Mouse (Mus musculus) heart, embryonic 14.5 days (tissue): ENCODE data around the gene Shb. TPM values are rescaled to one million over a fixed set of nuclear protein-coding genes. Genes with fewer than 3 reads are reported as not detected.

Experiments
- ATAC-seq: fragments of 200-750 bp; cut with Nextera tagmentation; 2 replicates; pipeline ENCODE4 v1.8.0; 2017; ENCODE audit warnings: low read depth, moderate TSS enrichment; ENCODE audit not compliant: insufficient number of reproducible peaks, insufficient read depth, low FRiP score
- H3K27ac ChIP-seq, 2 experiments: fragments of 200-500 bp in 1 of 2; fragments of 300-500 bp in 1 of 2; sonication (generic) in 1 of 2; replicated peaks in 1 of 2; 2 replicates each; pipeline ENCODE4 v1.5.1; 2012 to 2014; ENCODE audit warnings: low read depth in 2 of 2, low read length in 2 of 2, control low read depth in 1 of 2, mild to moderate bottlenecking in 1 of 2, mixed read lengths in 1 of 2; ENCODE audit not compliant: control insufficient read depth in 1 of 2, insufficient read depth in 1 of 2
- H3K27me3 ChIP-seq: fragments of 300-500 bp; sonication (generic); 2 replicates; pipeline ENCODE4 v1.6.1; 2014; ENCODE audit warnings: mild to moderate bottlenecking, low read length, control low read depth; ENCODE audit not compliant: control insufficient read depth, insufficient read depth
- H3K36me3 ChIP-seq: fragments of 300-500 bp; sonication (generic); 2 replicates; pipeline ENCODE4 v1.6.1; 2014; ENCODE audit warnings: mild to moderate bottlenecking, control low read depth, low read length, mixed read lengths; ENCODE audit not compliant: control insufficient read depth, insufficient read depth
- H3K4me1 ChIP-seq, 2 experiments: fragments of 200-500 bp in 1 of 2; fragments of 300-500 bp in 1 of 2; sonication (generic) in 1 of 2; 2 replicates each; pipeline ENCODE4 v1.6.1; 2012 to 2014; ENCODE audit warnings: low read length in 2 of 2, control low read depth in 1 of 2, mixed read lengths in 1 of 2; ENCODE audit not compliant: control insufficient read depth in 2 of 2, insufficient read depth in 2 of 2
- H3K4me2 ChIP-seq: fragments of 300-500 bp; sonication (generic); 2 replicates; pipeline ENCODE4 v1.6.1; 2014; ENCODE audit warnings: mild to moderate bottlenecking, low read length
- H3K4me3 ChIP-seq, 2 experiments: fragments of 200-500 bp in 1 of 2; fragments of 300-500 bp in 1 of 2; sonication (generic) in 1 of 2; 2 replicates each; pipeline ENCODE4 v1.5.1; 2012 to 2014; ENCODE audit warnings: low read length in 2 of 2, mild to moderate bottlenecking in 2 of 2, control low read depth in 1 of 2, low read depth in 1 of 2, moderate library complexity in 1 of 2; ENCODE audit not compliant: control insufficient read depth in 1 of 2, insufficient read depth in 1 of 2
- H3K9ac ChIP-seq: fragments of 300-500 bp; sonication (generic); 2 replicates; pipeline ENCODE4 v1.6.1; 2014; ENCODE audit warnings: mild to moderate bottlenecking, low read length
- H3K9me3 ChIP-seq: fragments of 300-500 bp; sonication (generic); 2 replicates; pipeline ENCODE4 v1.6.1; 2016; ENCODE audit warnings: low read length, control low read depth; ENCODE audit not compliant: control insufficient read depth
- WGBS: fragments of 180-500 bp; shearing (Covaris S2); extraction: QIAGEN DNeasy Blood & Tissue Kit; methylation state at CpG from one replicate; pipeline ENCODE4 v1.1.7; 2014; 5-methylcytosine and 5-hydroxymethylcytosine counted together
- polyA plus RNA-seq: library from polyadenylated mRNA; unstranded; fragments of >200 nt; fragmentation: Nextera tagmentation; extraction: Ambion mirVana; gene quantifications from 2 replicates; pipeline ENCODE4 v1.2.1, GENCODE M21; 2014

Gene Shb
- polyA plus RNA-seq, 1 experiment from 2014 or later, result 19.0 TPM

DNA sequence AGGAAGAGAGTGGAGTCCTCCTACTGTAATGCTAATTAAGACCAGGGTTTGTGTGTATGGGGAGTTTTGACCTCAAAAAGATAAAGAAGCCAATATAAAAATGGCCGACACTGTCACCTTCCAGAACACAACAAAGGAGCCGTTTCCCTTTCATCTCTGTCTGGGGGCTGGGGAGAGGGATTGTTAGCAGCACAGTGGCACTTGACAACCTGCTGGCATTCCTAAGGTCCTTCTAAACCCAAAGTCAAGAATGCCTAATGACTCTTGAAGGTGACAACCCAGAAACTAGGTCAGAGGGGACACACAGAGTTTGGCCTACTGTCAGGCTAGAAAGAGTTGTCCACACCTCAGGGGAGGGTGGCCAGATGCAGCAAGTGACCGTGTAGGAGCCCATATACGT lies 20.3 kb upstream of the Shb start:
- Histone ChIP-seq H3K9ac (no peak overlapping the region), H3K4me3 (no peak overlapping the region), H3K36me3 (no peaks in the 10 kb centered on the region), H3K27ac (no peak overlapping the region), H3K4me2 (no peak overlapping the region), H3K4me1 (no peaks in the 10 kb centered on the region), H3K9me3 (no peaks in the 10 kb centered on the region), H3K27me3 (no peaks in the 10 kb centered on the region)
- ATAC-seq, result no peak
- WGBS, result 42% methylated on average over 4 of the region's 4 CpGs

GRCm38 (mm10) chr4:45550970-45551369 lies 18.7 kb upstream of the Shb start:
- H3K4me2 ChIP-seq, result no peak overlapping the region
- H3K4me1 ChIP-seq, result no peaks in the 10 kb centered on the region
- H3K9me3 ChIP-seq, result no peaks in the 10 kb centered on the region
- WGBS, result 74% methylated on average over 2 of the region's 2 CpGs
- no peak for ATAC-seq
- H3K27ac ChIP-seq, result no peak overlapping the region
- H3K4me3 ChIP-seq, result no peak overlapping the region
- no peaks in the 10 kb centered on the region for H3K36me3 ChIP-seq
- H3K27me3 ChIP-seq, result no peaks in the 10 kb centered on the region
- no peak overlapping the region for H3K9ac ChIP-seq

DNA sequence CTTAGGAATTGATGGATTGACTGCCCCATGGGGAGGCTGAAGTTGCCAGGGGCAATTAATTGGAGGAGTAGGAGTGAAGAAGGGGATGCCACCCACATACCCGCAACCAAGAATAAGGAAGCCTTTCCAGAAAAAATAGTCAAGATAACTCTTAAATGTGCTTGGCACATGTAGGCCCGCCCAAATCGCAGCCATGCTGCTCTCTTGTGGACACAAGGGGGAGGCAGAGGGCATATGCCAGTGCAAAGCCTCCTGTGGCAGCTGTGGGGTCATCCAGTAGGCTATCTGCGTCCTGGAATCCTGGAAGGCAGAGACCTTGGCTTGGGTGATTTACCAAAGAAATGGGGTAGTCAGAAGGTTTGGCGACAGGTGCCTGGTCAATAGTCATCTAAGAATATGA lies 17.2 kb upstream of the Shb start:
- WGBS, result 70% methylated on average over 5 of the region's 5 CpGs
- no peak overlapping the region for H3K4me2 ChIP-seq
- ATAC-seq, result no peak

DNA sequence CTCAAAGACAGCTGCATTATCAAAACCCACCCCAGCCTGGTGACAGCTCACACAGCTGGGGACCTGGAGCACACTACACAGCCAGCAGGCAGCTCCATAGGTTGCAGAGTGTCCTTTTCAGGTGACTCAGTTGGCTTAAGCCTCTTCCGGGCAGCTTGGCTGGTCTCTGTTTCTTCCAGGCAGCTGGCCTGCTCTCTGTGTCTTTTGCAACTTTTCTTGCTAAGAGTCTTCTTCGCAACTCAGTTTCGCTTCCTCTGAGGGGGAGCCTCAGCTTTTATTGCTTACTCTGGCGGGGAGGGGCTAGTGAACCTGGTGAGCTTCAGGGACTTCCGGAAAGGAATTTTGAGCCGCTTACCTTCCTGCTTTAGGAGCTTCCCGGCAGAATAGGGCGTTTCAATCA lies 13.6 kb upstream of the Shb start:
- no peak overlapping the region for H3K9ac ChIP-seq
- 61% methylated on average over 8 of the region's 8 CpGs for WGBS
- no peaks in the 10 kb centered on the region for H3K27me3 ChIP-seq
- no peak overlapping the region for H3K4me3 ChIP-seq
- no peak for ATAC-seq
- no peaks in the 10 kb centered on the region for H3K36me3 ChIP-seq
- H3K4me1 ChIP-seq, result no peaks in the 10 kb centered on the region
- no peak overlapping the region for H3K4me2 ChIP-seq
- no peak overlapping the region for H3K27ac ChIP-seq
- no peaks in the 10 kb centered on the region for H3K9me3 ChIP-seq

More for the DNA sequence above, 17.2 kb upstream of the Shb start:
- Histone ChIP-seq H3K27ac (no peak overlapping the region), H3K4me1 (no peaks in the 10 kb centered on the region), H3K4me3 (no peak overlapping the region), H3K9me3 (no peaks in the 10 kb centered on the region), H3K27me3 (no peaks in the 10 kb centered on the region), H3K9ac (no peak overlapping the region), H3K36me3 (no peaks in the 10 kb centered on the region)

DNA sequence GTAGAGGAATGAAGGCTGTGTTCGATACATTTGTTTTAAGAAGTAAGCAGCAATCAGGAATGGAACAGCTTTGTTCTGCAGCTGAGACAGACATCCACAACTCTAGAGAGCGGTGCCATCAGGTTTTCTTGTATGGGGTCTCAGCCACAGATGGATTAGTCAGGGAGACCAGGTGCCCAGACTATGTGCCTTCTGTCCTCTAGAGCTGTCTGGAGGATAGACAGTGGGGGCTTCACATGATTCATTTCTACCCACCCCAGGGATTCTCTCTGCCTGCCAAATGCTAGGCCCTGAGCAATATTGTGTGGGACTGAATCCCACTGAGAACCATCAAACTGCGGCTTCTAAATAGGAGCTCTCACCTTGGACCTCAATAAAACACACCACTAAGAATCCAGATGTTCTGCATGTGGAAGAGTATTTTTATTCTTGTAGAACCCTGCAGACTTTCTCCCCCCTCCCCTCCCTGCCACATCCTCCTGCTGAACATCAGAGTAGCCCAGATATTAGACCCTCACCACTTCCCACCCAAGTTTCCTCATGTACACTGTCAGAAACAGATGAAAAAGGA lies 11.3 kb upstream of the Shb start:
- Histone ChIP-seq H3K27me3 (no peaks in the 10 kb centered on the region), H3K36me3 (no peaks in the 10 kb centered on the region), H3K9me3 (no peaks in the 10 kb centered on the region), H3K9ac (no peak overlapping the region), H3K4me1 (peaks cover 0 to 2% of the 10 kb centered on the region in 2 experiments; a peak in 1 of 4 replicates), H3K4me2 (no peak overlapping the region), H3K27ac (no peak overlapping the region), H3K4me3 (no peak overlapping the region)
- WGBS, result 88% methylated on average over 3 of the region's 3 CpGs
- no peak for ATAC-seq

DNA sequence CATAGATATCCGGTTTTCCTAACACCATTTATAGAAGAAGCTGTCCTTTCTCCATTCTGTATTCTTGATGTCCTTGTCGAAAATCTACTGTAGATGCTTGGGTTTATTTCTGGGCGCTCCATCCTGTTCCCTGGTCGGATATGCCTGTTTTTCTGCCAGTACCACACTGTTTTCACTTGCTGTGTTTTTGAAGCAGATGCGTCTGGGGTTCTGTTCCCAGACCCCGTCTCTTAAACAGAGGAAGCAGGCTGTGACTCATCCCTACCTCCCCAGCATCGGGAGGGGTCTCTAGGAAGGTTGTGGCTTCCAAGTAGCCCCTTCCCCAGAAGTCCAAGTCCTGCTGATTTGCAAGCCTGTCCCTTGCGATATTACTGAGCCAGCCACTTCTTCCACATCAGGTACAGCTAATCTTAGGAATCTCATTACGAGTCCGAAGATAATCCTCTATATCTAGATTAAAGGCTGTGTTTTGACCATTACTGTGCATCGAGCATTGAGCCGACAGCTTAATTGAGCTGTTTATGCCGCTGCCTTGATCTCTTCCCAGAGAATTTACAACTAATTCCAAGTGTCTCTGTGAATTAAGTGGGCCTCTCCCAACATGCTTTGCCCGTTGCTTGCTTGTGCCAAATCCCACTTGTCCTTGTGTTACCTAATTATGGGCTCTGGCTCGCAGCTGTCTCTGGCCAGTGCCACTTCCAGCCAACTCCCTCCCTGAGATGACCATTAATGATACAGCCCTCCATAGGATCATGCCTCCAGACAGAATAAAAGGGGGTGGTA lies 8.1 kb upstream of the Shb start:
- ATAC-seq, result no peak
- Histone ChIP-seq H3K4me3 (no peak overlapping the region), H3K36me3 (no peaks in the 10 kb centered on the region), H3K27ac (no peak overlapping the region), H3K9ac (no peak overlapping the region), H3K9me3 (no peaks in the 10 kb centered on the region), H3K4me2 (no peak overlapping the region), H3K4me1 (peaks cover 0 to 2% of the 10 kb centered on the region in 2 experiments; a peak in 1 of 4 replicates), H3K27me3 (no peaks in the 10 kb centered on the region)
- 71% methylated on average over 15 of the region's 15 CpGs for WGBS

DNA sequence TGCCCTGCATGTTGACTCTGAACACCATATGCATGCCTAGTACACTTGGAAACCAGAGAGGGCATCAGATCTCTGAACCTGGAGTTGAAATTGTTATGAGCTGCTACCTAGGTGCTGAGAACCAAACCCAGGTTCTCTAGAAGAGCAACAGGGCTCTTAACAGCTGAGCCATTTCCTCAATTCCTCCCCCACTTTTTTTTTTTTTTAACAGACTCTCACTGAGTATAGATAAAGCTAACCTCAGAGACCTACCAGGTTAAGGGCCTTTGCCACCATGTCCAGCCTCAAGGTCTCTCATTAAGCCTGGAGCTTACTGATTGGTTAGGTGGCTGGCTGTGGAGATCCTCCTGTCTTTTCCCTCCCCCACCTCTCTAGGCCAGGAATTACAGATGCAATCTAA lies 6.9 kb upstream of the Shb start:
- Histone ChIP-seq H3K36me3 (no peaks in the 10 kb centered on the region), H3K9me3 (no peaks in the 10 kb centered on the region), H3K4me1 (peaks cover 0 to 2% of the 10 kb centered on the region in 2 experiments; a peak in 1 of 4 replicates), H3K9ac (no peak overlapping the region), H3K27ac (no peak overlapping the region), H3K4me3 (no peak overlapping the region), H3K27me3 (no peaks in the 10 kb centered on the region), H3K4me2 (no peak overlapping the region)
- no peak for ATAC-seq
